Mouse (Mus musculus) liver, embryonic 15.5 days (tissue): ENCODE data around the gene Otx1. TPM values are rescaled to one million over a fixed set of nuclear protein-coding genes. Genes with fewer than 3 reads are reported as not detected.
A peak's percentile ranks its signal among the peaks of the same experiment; 100 is the strongest.

Experiments
- ATAC-seq: fragments of 200-750 bp; cut with Nextera tagmentation; 2 replicates; pipeline ENCODE4 v1.8.0; 2017; ENCODE audit warnings: moderate number of reproducible peaks, mild to moderate bottlenecking, moderate library complexity; ENCODE audit not compliant: insufficient read depth
- H3K27ac ChIP-seq: fragments of 300-500 bp; sonication (generic); replicated peaks from 2 replicates; pipeline ENCODE4 v1.5.1; 2015; ENCODE audit warnings: mild to moderate bottlenecking, inconsistent platforms
- H3K27me3 ChIP-seq: fragments of 300-500 bp; sonication (generic); 2 replicates; pipeline ENCODE4 v1.6.1; 2015; ENCODE audit warnings: mild to moderate bottlenecking, inconsistent platforms
- H3K36me3 ChIP-seq: fragments of 300-500 bp; sonication (generic); replicated peaks from 2 replicates; pipeline ENCODE4 v1.6.1; 2015; ENCODE audit warnings: moderate library complexity, mild to moderate bottlenecking, inconsistent platforms
- H3K4me1 ChIP-seq: fragments of 300-500 bp; sonication (generic); replicated peaks from 2 replicates; pipeline ENCODE4 v1.6.1; 2015; ENCODE audit warnings: inconsistent platforms
- H3K4me2 ChIP-seq: fragments of 300-500 bp; sonication (generic); 2 replicates; pipeline ENCODE4 v1.6.1; 2015; ENCODE audit warnings: moderate library complexity, mild to moderate bottlenecking, inconsistent platforms
- H3K4me3 ChIP-seq: fragments of 300-500 bp; sonication (generic); replicated peaks from 2 replicates; pipeline ENCODE4 v1.5.1; 2015; ENCODE audit warnings: mild to moderate bottlenecking, inconsistent platforms
- H3K9ac ChIP-seq: fragments of 300-500 bp; sonication (generic); 2 replicates; pipeline ENCODE4 v1.6.1; 2015; ENCODE audit warnings: moderate library complexity, mild to moderate bottlenecking, inconsistent platforms
- H3K9me3 ChIP-seq: fragments of 300-500 bp; sonication (generic); replicated peaks from 2 replicates; pipeline ENCODE4 v1.6.1; 2016; ENCODE audit warnings: inconsistent platforms
- WGBS: fragments of 180-500 bp; shearing (Covaris S2); methylation state at CpG from one replicate; pipeline ENCODE4 v1.1.7; 2015; ENCODE audit warnings: mixed read lengths; ENCODE audit not compliant: insufficient replicate concordance; 5-methylcytosine and 5-hydroxymethylcytosine counted together
- polyA plus RNA-seq: library from polyadenylated mRNA; unstranded; fragments of >200 nt; fragmentation: Nextera tagmentation; extraction: Ambion mirVana; gene quantifications from 2 replicates; pipeline ENCODE4 v1.2.1, GENCODE M21; 2015

The Otx1 gene
- not detected in 2 replicates for polyA plus RNA-seq

- peaks cover 29% of the 10 kb centered on the region for H3K4me1 ChIP-seq
- peak within 1 kb of the TSS; percentile 72 for H3K4me2 ChIP-seq
- no peaks in the 10 kb centered on the region for H3K9me3 ChIP-seq
- no peak within 1 kb of the TSS for H3K9ac ChIP-seq
- H3K27me3 ChIP-seq = peaks cover 100% of the 10 kb centered on the region
- H3K36me3 ChIP-seq = no peaks in the 10 kb centered on the region
- ATAC-seq = no peak
- H3K4me3 ChIP-seq = peak within 1 kb of the TSS; percentile 52
- H3K27ac ChIP-seq = no peak within 1 kb of the TSS
- WGBS = under 1% methylated on average over 34 of the region's 34 CpGs
These were observed at the start of gene Otx1 for GRCm38 (mm10) chr11:22002783-22003340. TSS of gene Otx1 (minus strand) at chr11:22002897.

- Histone ChIP-seq H3K4me1 (no peaks in the 10 kb centered on the region), H3K27me3 (no peaks in the 10 kb centered on the region), H3K9me3 (no peaks in the 10 kb centered on the region), H3K27ac (no peak overlapping the region), H3K4me3 (no peak overlapping the region), H3K9ac (no peak overlapping the region), H3K4me2 (no peak overlapping the region), H3K36me3 (0 out of 2 replicates have a peak, but pooled peaks cover 4% of the 10 kb centered on the region)
- WGBS = 76% methylated on average over 7 of the region's 7 CpGs
- no peak for ATAC-seq
These were observed 48.2 kb upstream of the Otx1 start for GRCm38 (mm10) chr11:22050864-22051263.

GRCm38 (mm10) chr11:22039854-22040426 is 37.2 kb upstream of the Otx1 start:
- Histone ChIP-seq H3K9ac (no peak overlapping the region), H3K36me3 (no peaks in the 10 kb centered on the region), H3K9me3 (no peaks in the 10 kb centered on the region), H3K27me3 (no peaks in the 10 kb centered on the region), H3K4me1 (no peaks in the 10 kb centered on the region), H3K4me3 (no peak overlapping the region), H3K27ac (no peak overlapping the region), H3K4me2 (no peak overlapping the region)
- ATAC-seq = no peak
- 65% methylated on average over 6 of the region's 6 CpGs for WGBS

GRCm38 (mm10) chr11:22034564-22035105 is 31.9 kb upstream of the Otx1 start:
- H3K4me2 ChIP-seq = no peak overlapping the region
- no peak for ATAC-seq
- no peaks in the 10 kb centered on the region for H3K27me3 ChIP-seq
- 50% methylated on average over 7 of the region's 7 CpGs for WGBS
- no peak overlapping the region for H3K9ac ChIP-seq
- H3K27ac ChIP-seq = no peak overlapping the region
- H3K4me3 ChIP-seq = no peak overlapping the region
- H3K9me3 ChIP-seq = no peaks in the 10 kb centered on the region
- H3K36me3 ChIP-seq = no peaks in the 10 kb centered on the region
- no peaks in the 10 kb centered on the region for H3K4me1 ChIP-seq

- H3K27me3 ChIP-seq = no peaks in the 10 kb centered on the region
- H3K4me1 ChIP-seq = no peaks in the 10 kb centered on the region
- H3K36me3 ChIP-seq = no peaks in the 10 kb centered on the region
- no peak overlapping the region for H3K4me3 ChIP-seq
- no peak for ATAC-seq
- no peak overlapping the region for H3K4me2 ChIP-seq
- H3K27ac ChIP-seq = no peak overlapping the region
- 71% methylated on average over 3 of the region's 3 CpGs for WGBS
- H3K9ac ChIP-seq = no peak overlapping the region
- H3K9me3 ChIP-seq = no peaks in the 10 kb centered on the region
These were observed 30.9 kb upstream of the Otx1 start for GRCm38 (mm10) chr11:22033582-22033981.

GRCm38 (mm10) chr11:22020602-22021001 is 17.9 kb upstream of the Otx1 start:
- Histone ChIP-seq H3K9me3 (no peaks in the 10 kb centered on the region), H3K27me3 (no peaks in the 10 kb centered on the region), H3K4me2 (no peak overlapping the region), H3K27ac (no peak overlapping the region), H3K36me3 (no peaks in the 10 kb centered on the region), H3K4me1 (no peaks in the 10 kb centered on the region), H3K4me3 (no peak overlapping the region), H3K9ac (no peak overlapping the region)
- ATAC-seq = no peak
- WGBS = 68% methylated on average over 2 of the region's 2 CpGs

- Histone ChIP-seq H3K9me3 (no peaks in the 10 kb centered on the region), H3K36me3 (no peaks in the 10 kb centered on the region), H3K4me2 (no peak overlapping the region), H3K4me3 (no peak overlapping the region), H3K27ac (no peak overlapping the region), H3K27me3 (no peaks in the 10 kb centered on the region), H3K4me1 (no peaks in the 10 kb centered on the region), H3K9ac (no peak overlapping the region)
- no peak for ATAC-seq
- 76% methylated on average over 8 of the region's 8 CpGs for WGBS
These were observed 14.7 kb upstream of the Otx1 start for GRCm38 (mm10) chr11:22017444-22017843.

- Histone ChIP-seq H3K4me1 (no peaks in the 10 kb centered on the region), H3K9ac (no peak overlapping the region), H3K36me3 (no peaks in the 10 kb centered on the region), H3K4me3 (no peak overlapping the region), H3K27ac (no peak overlapping the region), H3K27me3 (no peaks in the 10 kb centered on the region), H3K9me3 (no peaks in the 10 kb centered on the region), H3K4me2 (no peak overlapping the region)
- no peak for ATAC-seq
- WGBS = 62% methylated on average over 3 of the region's 3 CpGs
These were observed 13.6 kb upstream of the Otx1 start for GRCm38 (mm10) chr11:22016341-22016740.

- H3K27ac ChIP-seq = no peak overlapping the region
- H3K36me3 ChIP-seq = no peaks in the 10 kb centered on the region
- peaks cover 67% of the 10 kb centered on the region for H3K27me3 ChIP-seq
- H3K9me3 ChIP-seq = no peaks in the 10 kb centered on the region
- ATAC-seq = no peak
- no peaks in the 10 kb centered on the region for H3K4me1 ChIP-seq
- 32% methylated on average over 2 of the region's 2 CpGs for WGBS
- no peak overlapping the region for H3K4me2 ChIP-seq
- no peak overlapping the region for H3K4me3 ChIP-seq
- H3K9ac ChIP-seq = no peak overlapping the region
These were observed 6.1 kb upstream of the Otx1 start for GRCm38 (mm10) chr11:22008817-22009216.

GRCm38 (mm10) chr11:22008129-22008596 is 5.5 kb upstream of the Otx1 start:
- Histone ChIP-seq H3K4me3 (no peak overlapping the region), H3K27ac (no peak overlapping the region), H3K9me3 (no peaks in the 10 kb centered on the region), H3K4me2 (no peak overlapping the region), H3K4me1 (0 out of 2 replicates have a peak, but pooled peaks cover 2% of the 10 kb centered on the region), H3K27me3 (peaks cover 73% of the 10 kb centered on the region), H3K36me3 (no peaks in the 10 kb centered on the region), H3K9ac (no peak overlapping the region)
- WGBS = 3% methylated on average over 10 of the region's 10 CpGs
- ATAC-seq = no peak

GRCm38 (mm10) chr11:22007781-22008110 is 5.0 kb upstream of the Otx1 start:
- Histone ChIP-seq H3K9ac (no peak overlapping the region), H3K4me1 (peaks cover 7% of the 10 kb centered on the region)

More at GRCm38 (mm10) chr11:22007781-22008110, 5.0 kb upstream of the Otx1 start:
- no peaks in the 10 kb centered on the region for H3K9me3 ChIP-seq
- H3K36me3 ChIP-seq = no peaks in the 10 kb centered on the region
- WGBS = 4% methylated on average over 6 of the region's 6 CpGs
- no peak overlapping the region for H3K4me2 ChIP-seq
- H3K27ac ChIP-seq = no peak overlapping the region
- H3K4me3 ChIP-seq = no peak overlapping the region
- ATAC-seq = no peak
- peaks cover 77% of the 10 kb centered on the region for H3K27me3 ChIP-seq
